Mouse (Mus musculus) adrenal gland, adult (tissue): Measurements from ENCODE around the gene Hps6.

Experiments used
- DNase-seq, 2 experiments: peaks; one replicate each; pipeline ENCODE4 v3.0.0; 2022 to 2023; ENCODE audit warnings: low spot score in 1 of 2; ENCODE audit not compliant: inconsistent age in 2 of 2

Hps6 gene

GRCm38 (mm10) chr19:46044993-46045695, 41.8 kb downstream of the Hps6 start, which contains the start of gene Ldb1:
Gene Ldb1, minus strand, starts transcription at chr19:46045214.
- peak; percentile 93 to 97 for DNase-seq

DNA sequence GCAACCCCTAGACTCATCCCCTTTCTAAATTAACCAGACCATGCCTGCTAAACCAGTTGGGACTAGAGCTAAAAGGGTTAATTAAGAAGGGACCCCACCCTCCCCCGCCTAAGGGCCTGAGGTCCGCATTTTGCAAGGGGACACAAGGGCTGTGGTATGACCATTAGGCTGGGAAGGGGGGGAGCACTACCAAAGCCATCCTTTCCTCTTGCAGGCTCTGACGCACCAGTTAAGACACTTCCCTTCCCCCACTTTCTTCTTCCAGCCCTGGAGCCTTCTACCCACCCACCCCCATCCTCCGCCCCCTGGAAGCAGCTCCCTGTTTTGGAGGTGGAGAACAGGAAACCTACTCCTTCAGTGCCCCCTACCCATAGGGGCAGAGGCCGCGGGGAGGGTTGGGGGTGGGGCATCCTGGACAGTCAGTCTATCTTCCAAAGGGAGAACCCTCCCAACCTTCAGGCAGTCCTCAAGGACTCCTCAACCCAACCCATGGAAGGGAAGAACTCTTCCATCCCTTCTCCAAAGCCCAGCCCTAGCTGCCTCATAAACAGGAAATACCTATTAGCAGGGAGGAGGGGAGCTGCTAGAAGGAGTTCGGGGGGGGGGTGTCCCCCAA, 42.5 kb downstream of the Hps6 start:
- DNase-seq, result peak; percentile 75 to 89

DNA sequence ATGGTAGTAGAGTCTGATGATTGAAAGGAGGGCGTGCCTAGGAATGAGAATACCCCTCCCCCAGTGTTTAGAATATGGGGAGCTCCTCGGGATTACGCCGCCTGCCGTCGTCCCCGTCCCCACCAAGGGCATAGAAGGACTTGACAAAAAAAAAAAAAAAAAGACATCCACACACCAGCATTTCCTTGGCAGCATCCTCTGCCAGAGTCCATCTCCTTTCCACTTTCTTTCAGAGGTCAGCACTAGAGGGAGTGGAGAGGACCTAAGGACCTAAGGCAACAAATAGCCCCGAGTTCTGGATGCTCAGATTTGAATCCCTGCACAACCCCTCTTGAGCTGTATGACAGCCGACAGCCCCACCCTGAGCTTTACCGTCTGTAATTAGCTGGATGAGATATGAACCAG, 43.3 kb downstream of the Hps6 start:
- peak; percentile 23 to 52 for DNase-seq

- peak in 1 of 2 experiments; percentile 20 for DNase-seq
Measured at GRCm38 (mm10) chr19:46047426-46047825, 44.1 kb downstream of the Hps6 start.

DNA sequence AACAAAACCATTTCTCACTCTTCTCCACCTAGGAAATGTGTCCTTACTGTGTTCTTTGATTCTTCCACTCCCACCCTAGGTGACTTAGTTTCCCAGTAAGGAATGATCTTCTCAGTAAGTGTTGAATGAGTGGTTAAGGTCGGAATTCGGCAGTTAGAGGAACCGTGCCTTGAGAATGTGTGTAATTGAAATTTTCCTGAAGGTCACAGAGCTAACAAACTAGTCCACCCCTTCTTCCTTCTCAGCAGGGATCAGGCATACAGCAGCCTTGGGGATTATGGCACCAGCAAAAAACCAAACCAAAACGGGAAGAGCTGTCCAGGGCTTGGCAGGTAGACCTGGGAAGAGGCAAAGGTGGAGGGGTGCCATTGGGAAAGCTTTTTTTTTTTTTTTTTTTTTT, 45.8 kb downstream of the Hps6 start:
- no peak for DNase-seq

- no peak for DNase-seq
Measured at GRCm38 (mm10) chr19:46050462-46050861, 47.2 kb downstream of the Hps6 start.
